Mouse (Mus musculus) G1E (cell line): ENCODE data around the gene Chst11. TPM values are rescaled to one million over a fixed set of nuclear protein-coding genes. Genes with fewer than 3 reads are reported as not detected.

Source experiments
- ATAC-seq: 2 replicates; pipeline ENCODE4 v1.8.0; 2016; ENCODE audit warnings: mild to moderate bottlenecking; ENCODE audit not compliant: insufficient number of reproducible peaks, poor library complexity, low FRiP score, severe bottlenecking; ENCODE audit errors: extremely low read depth
- DNase-seq: peaks from one replicate; pipeline ENCODE4 v3.0.0; 2012; ENCODE audit warnings: low spot score
- H3K27me3 ChIP-seq: 2 replicates; pipeline ENCODE4 v1.6.1; 2012; ENCODE audit warnings: mild to moderate bottlenecking, low read length, inconsistent platforms; ENCODE audit not compliant: insufficient read depth
- H3K36me3 ChIP-seq: replicated peaks from 2 replicates; pipeline ENCODE3; 2012; ENCODE audit warnings: mild to moderate bottlenecking, inconsistent platforms
- H3K4me1 ChIP-seq: 2 replicates; pipeline ENCODE4 v1.6.1; 2012; ENCODE audit warnings: low read depth, low read length, inconsistent platforms, mixed read lengths; ENCODE audit not compliant: insufficient read depth
- H3K4me3 ChIP-seq: 2 replicates; pipeline ENCODE4 v1.5.1; 2012; ENCODE audit warnings: low read depth, mild to moderate bottlenecking, inconsistent platforms, low read length, moderate library complexity, mixed read lengths
- H3K9me3 ChIP-seq: replicated peaks from 2 replicates; pipeline ENCODE4 v1.6.1; 2012; ENCODE audit warnings: inconsistent platforms
- CTCF ChIP-seq: IDR thresholded peaks from 2 replicates; pipeline ENCODE4 v1.5.1; 2012; ENCODE audit warnings: low read depth, low read length, inconsistent platforms, mixed read lengths
- GATA1 ChIP-seq: IDR thresholded peaks from 2 replicates; pipeline ENCODE4 v1.6.1; 2012; ENCODE audit warnings: borderline replicate concordance, low read length, inconsistent platforms, mixed read lengths
- GATA2 ChIP-seq: IDR thresholded peaks from 2 replicates; pipeline ENCODE4 v1.6.1; 2012; ENCODE audit warnings: low read depth, low read length, inconsistent platforms, borderline replicate concordance
- POLR2AphosphoS5 ChIP-seq: IDR thresholded peaks from 2 replicates; pipeline ENCODE4 v1.6.1; 2012; ENCODE audit warnings: low read depth, low read length, inconsistent platforms; ENCODE audit not compliant: insufficient replicate concordance
- TAL1 ChIP-seq: conservative IDR thresholded peaks from 2 replicates; pipeline ENCODE4 v1.6.1; 2012; ENCODE audit warnings: low read depth, low read length, inconsistent platforms, mixed read lengths
- polyA plus RNA-seq: library from polyadenylated mRNA; stranded (reverse); fragments of >175 nt; gene quantifications from 2 replicates; pipeline ENCODE4 v1.2.3, GENCODE M21; 2012
- total RNA-seq, 2 experiments: library from RNA; stranded (forward) in 1 of 2; stranded (reverse) in 1 of 2; fragments of 200-1000 nt in 1 of 2; fragments of >200 nt in 1 of 2; fragmentation: Nextera tagmentation in 1 of 2; gene quantifications; 2 replicates each; pipeline ENCODE4 v1.2.3; 2014 to 2017

Chst11 gene
- total and polyA plus RNA-seq, 3 experiments, result 15.6 to 44.6 (median 38.2) TPM

GRCm38 (mm10) chr10:83215559-83215958 is 230.3 kb downstream of the Chst11 start:
- peak; percentile 75 for ATAC-seq
- H3K4me3 ChIP-seq, result peak overlapping the region; percentile 13; the same call in 1 of the 2 replicates

DNA sequence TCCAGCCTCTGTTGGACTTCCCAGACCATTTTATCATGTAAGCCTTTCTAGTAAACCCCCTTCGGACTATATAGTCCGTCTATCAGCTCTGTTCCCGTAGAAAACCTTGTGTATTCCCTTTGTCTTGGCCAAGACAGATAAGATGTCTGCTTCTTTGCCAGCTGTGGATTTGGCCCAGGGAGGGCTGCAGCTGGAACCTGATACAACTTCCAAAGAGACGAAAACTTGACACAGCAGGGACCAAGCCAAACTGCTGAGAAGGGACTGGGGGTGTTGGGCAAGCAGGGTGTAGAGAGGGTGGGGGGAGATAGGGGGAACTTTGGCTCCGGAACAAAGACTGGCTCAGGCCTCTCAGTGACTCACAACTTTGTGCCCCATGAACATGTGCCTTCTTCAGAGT is 232.0 kb downstream of the Chst11 start:
- TF ChIP-seq GATA2 (no peak), GATA1 (no peak), CTCF (no peak), TAL1 (no peak), POLR2AphosphoS5 (no peak)
- peaks cover 26% of the 10 kb centered on the region for H3K4me1 ChIP-seq
- H3K36me3 ChIP-seq, result no peaks in the 10 kb centered on the region
- ATAC-seq (no peak), DNase-seq (no peak)
- 0 out of 2 replicates have a peak, but pooled peaks cover 2% of the 10 kb centered on the region for H3K9me3 ChIP-seq
- peaks cover 23% of the 10 kb centered on the region for H3K27me3 ChIP-seq
- no peak overlapping the region for H3K4me3 ChIP-seq

More at GRCm38 (mm10) chr10:83215559-83215958, 230.3 kb downstream of the Chst11 start:
- Histone ChIP-seq H3K36me3 (no peaks in the 10 kb centered on the region), H3K27me3 (peaks cover 32% of the 10 kb centered on the region), H3K4me1 (peaks cover 23% of the 10 kb centered on the region), H3K9me3 (0 out of 2 replicates have a peak, but pooled peaks cover 2% of the 10 kb centered on the region)
- peak; percentile 65 for DNase-seq
- TF ChIP-seq GATA2, result no peak
- no peak for TF ChIP-seq GATA1
- no peak for TF ChIP-seq TAL1
- TF ChIP-seq CTCF, result no peak
- TF ChIP-seq POLR2AphosphoS5, result no peak

DNA sequence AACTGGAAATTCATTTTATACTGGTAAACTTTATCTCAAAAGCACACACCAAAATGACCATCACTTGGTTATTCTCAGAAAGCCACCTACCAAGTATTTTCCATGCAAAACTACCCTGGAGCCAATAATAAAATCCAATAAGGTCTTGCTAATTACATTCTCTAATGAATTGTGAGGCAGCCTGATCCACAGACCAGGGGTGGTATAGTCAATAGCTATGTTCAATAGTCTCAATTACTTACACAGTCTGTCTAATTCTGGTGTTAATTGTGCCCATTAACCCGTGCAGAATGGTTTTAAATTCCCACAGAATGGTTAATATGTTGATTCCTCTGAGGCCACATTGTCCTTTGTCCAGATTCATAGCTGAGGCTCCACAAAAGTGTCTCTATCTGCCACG is 233.5 kb downstream of the Chst11 start:
- H3K27me3 ChIP-seq, result peaks cover 21% of the 10 kb centered on the region
- peaks cover 26% of the 10 kb centered on the region for H3K4me1 ChIP-seq
- DNase-seq, result no peak
- no peaks in the 10 kb centered on the region for H3K36me3 ChIP-seq
- no peak for TF ChIP-seq POLR2AphosphoS5
- TF ChIP-seq GATA1, result no peak
- TF ChIP-seq GATA2, result no peak
- TF ChIP-seq TAL1, result no peak
- TF ChIP-seq CTCF, result no peak
- H3K4me3 ChIP-seq, result no peak overlapping the region
- no peak for ATAC-seq
- H3K9me3 ChIP-seq, result no peaks in the 10 kb centered on the region

GRCm38 (mm10) chr10:83219729-83220128 is 234.4 kb downstream of the Chst11 start:
- H3K4me3 ChIP-seq, result no peak overlapping the region
- peaks cover 21% of the 10 kb centered on the region for H3K27me3 ChIP-seq
- no peaks in the 10 kb centered on the region for H3K36me3 ChIP-seq
- no peaks in the 10 kb centered on the region for H3K9me3 ChIP-seq
- peak; percentile 60 for DNase-seq
- TF ChIP-seq GATA1 (no peak), TAL1 (no peak), GATA2 (no peak), CTCF (peak; percentile 72)
- ATAC-seq, result no peak
- peaks cover 24% of the 10 kb centered on the region for H3K4me1 ChIP-seq

GRCm38 (mm10) chr10:83220217-83220616 is 234.9 kb downstream of the Chst11 start:
- no peak for TF ChIP-seq TAL1
- TF ChIP-seq GATA2, result no peak
- no peak for TF ChIP-seq POLR2AphosphoS5
- no peak for TF ChIP-seq CTCF
- no peak for TF ChIP-seq GATA1
- H3K9me3 ChIP-seq, result no peaks in the 10 kb centered on the region
- DNase-seq (no peak), ATAC-seq (no peak)
- H3K27me3 ChIP-seq, result peaks cover 21% of the 10 kb centered on the region
- H3K36me3 ChIP-seq, result no peaks in the 10 kb centered on the region
- no peak overlapping the region for H3K4me3 ChIP-seq
- peaks cover 19% of the 10 kb centered on the region for H3K4me1 ChIP-seq

DNA sequence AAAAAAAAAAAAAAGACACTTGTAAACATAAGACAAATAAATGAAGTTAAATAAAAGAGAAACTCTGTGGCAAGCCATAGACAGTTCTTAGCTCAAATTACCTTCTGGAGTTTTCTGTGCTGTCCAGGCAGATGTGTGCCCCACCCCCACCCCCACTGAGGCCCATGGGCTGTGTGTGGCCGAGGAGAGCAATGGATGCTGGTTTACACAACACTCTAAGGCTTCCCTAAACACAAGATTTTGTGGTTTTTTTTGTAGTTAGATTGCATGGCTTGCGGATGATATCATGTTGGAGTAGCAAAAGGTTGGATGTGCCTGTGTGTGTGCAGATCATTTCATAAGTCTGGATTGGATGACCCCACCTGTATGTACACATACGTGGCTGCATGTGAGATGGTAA is 235.5 kb downstream of the Chst11 start:
- ATAC-seq (no peak), DNase-seq (no peak)
- Histone ChIP-seq H3K27me3 (peaks cover 21% of the 10 kb centered on the region), H3K9me3 (no peaks in the 10 kb centered on the region), H3K4me1 (peaks cover 13% of the 10 kb centered on the region), H3K4me3 (no peak overlapping the region), H3K36me3 (no peaks in the 10 kb centered on the region)
- TF ChIP-seq CTCF, result no peak
- TF ChIP-seq TAL1, result no peak
- TF ChIP-seq POLR2AphosphoS5, result no peak
- TF ChIP-seq GATA2, result no peak
- no peak for TF ChIP-seq GATA1

DNA sequence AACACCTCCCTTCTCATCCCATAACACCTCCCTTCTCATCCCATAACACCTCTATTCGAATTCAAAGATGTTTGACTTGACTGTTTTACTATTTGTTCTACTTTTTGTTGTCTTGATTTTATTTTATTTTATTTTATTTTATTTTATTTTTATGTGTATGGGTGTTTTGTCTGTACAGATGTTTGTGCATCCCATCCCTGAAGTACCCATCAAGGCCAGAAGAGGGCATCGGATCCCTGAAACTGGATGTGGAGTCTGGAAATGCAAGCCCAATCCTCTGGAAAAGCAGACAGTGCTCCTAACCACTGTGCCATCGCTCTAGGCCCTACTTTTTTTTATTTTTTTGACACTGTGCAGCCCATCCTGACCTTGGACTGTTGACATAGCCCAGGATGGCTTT is 239.7 kb downstream of the Chst11 start:
- no peak for TF ChIP-seq GATA1
- no peak for TF ChIP-seq TAL1
- no peak for TF ChIP-seq CTCF
- no peak for TF ChIP-seq POLR2AphosphoS5
- TF ChIP-seq GATA2, result no peak
- Histone ChIP-seq H3K9me3 (no peaks in the 10 kb centered on the region), H3K4me1 (peaks cover 5% of the 10 kb centered on the region; the same call in 1 of the 2 replicates), H3K4me3 (no peak overlapping the region), H3K36me3 (no peaks in the 10 kb centered on the region), H3K27me3 (peaks cover 31% of the 10 kb centered on the region)
- no peak for ATAC-seq
- no peak for DNase-seq
